Comparison of ENCODE assay signal across 13 mouse cellular contexts in the genomic region with DNA sequence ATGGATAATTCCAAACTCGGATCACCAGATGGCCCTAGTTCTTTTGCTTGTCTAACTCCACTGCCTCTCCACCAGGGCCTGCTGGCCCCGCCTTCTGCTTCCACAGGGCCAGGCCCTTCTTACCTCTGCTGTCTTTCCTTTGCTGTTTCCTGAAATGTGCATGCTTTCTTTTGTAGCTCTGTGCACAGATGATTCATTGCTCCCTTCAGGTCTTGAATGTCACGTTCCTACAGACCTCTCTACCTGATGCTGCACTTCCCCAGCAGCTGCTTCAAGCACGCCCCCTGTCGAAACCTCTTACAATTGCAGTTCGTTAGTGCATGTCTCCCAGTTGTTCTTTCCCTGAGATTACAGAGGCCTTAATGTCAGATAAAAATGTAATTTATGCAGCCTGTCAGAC.
A peak's percentile ranks its signal among the peaks of the same experiment; 100 is the strongest.
DNase-seq lines count a peak whose midpoint lies in the region; ATAC-seq and TF ChIP-seq lines count a peak whose summit lies in the region.
"Had no signal": no experiment of that assay in that cellular context is flagged by ENCODE, and none has a peak within 500 bp of the region (broad histone marks: within the 10 kb centered on the region; RNA-seq: fewer than 3 reads in every experiment).

No protein-coding gene starts in this region.

- no peaks in the 10 kb centered on the region for H3K4me1 ChIP-seq in kidney, postnatal 0 days (replicated peaks; ENCODE audit: insufficient read depth, low read length)
- no peaks in the 10 kb centered on the region for H3K4me1 ChIP-seq in kidney, adult 2 months (ENCODE audit: control insufficient read depth, insufficient read depth, low read length)
- no peaks in the 10 kb centered on the region for H3K4me1 ChIP-seq in intestine, embryonic 16.5 days (ENCODE audit: control insufficient read depth, insufficient read depth, low read length)
- H3K4me1 ChIP-seq in heart, embryonic 11.5 days (ENCODE audit: control insufficient read depth, insufficient read depth, low read length), result no peaks in the 10 kb centered on the region
- H3K4me1 ChIP-seq: forebrain, embryonic 15.5 days; limb, embryonic 12.5 days; neural tube, embryonic 12.5 days had no signal

- no peak overlapping the region for H3K4me2 ChIP-seq in kidney, postnatal 0 days (ENCODE audit: low read length)
- H3K4me2 ChIP-seq in intestine, embryonic 16.5 days (ENCODE audit: low read depth, low read length), result no peak overlapping the region
- H3K4me2 ChIP-seq in heart, embryonic 11.5 days, result no peak overlapping the region
- H3K4me2 ChIP-seq: forebrain, embryonic 15.5 days; limb, embryonic 12.5 days; neural tube, embryonic 12.5 days had no signal

- H3K9me3 ChIP-seq in kidney, postnatal 0 days (replicated peaks; ENCODE audit: low read length), result no peaks in the 10 kb centered on the region
- no peaks in the 10 kb centered on the region for H3K9me3 ChIP-seq in intestine, embryonic 16.5 days (ENCODE audit: control insufficient read depth, low read length)
- H3K9me3 ChIP-seq in heart, embryonic 11.5 days (replicated peaks; ENCODE audit: control insufficient read depth, low read length), result no peaks in the 10 kb centered on the region
- H3K9me3 ChIP-seq: forebrain, embryonic 15.5 days; limb, embryonic 12.5 days; neural tube, embryonic 12.5 days had no signal

- H3K27me3 ChIP-seq in kidney, postnatal 0 days (ENCODE audit: insufficient read depth, low read length), result no peaks in the 10 kb centered on the region
- H3K27me3 ChIP-seq in kidney, adult 2 months (replicated peaks; ENCODE audit: control insufficient read depth, insufficient read depth, low read length), result no peaks in the 10 kb centered on the region
- no peaks in the 10 kb centered on the region for H3K27me3 ChIP-seq in intestine, embryonic 16.5 days (replicated peaks; ENCODE audit: control insufficient read depth, insufficient read depth, low read length)
- no peaks in the 10 kb centered on the region for H3K27me3 ChIP-seq in heart, embryonic 11.5 days (ENCODE audit: control insufficient read depth, insufficient read depth, low read length)
- H3K27me3 ChIP-seq: forebrain, embryonic 15.5 days; neural tube, embryonic 12.5 days had no signal

- peak; percentile 54; the same call in 1 of the 2 replicates for ATAC-seq in kidney, postnatal 0 days (replicated peaks; ENCODE audit: low FRiP score, low read depth)
- ATAC-seq in intestine, embryonic 16.5 days, result peak; percentile 55
- no peak for ATAC-seq in heart, embryonic 11.5 days (replicated peaks; ENCODE audit: insufficient number of reproducible peaks, low FRiP score, low TSS enrichment)
- ATAC-seq: forebrain, embryonic 15.5 days had no signal

- 44% methylated on average over 6 of the region's 6 CpGs for WGBS in kidney, postnatal 0 days
- WGBS in kidney, adult 2 months, result 44% methylated on average over 6 of the region's 6 CpGs
- WGBS in intestine, embryonic 16.5 days, result 42% methylated on average over 6 of the region's 6 CpGs
- WGBS in heart, embryonic 11.5 days (ENCODE audit: insufficient replicate concordance), result 51% methylated on average over 6 of the region's 6 CpGs

- DNase-seq in adrenal gland, adult (ENCODE audit: inconsistent age in 2 of 2, low spot score in 1 of 2), result peak; percentile 57 to 74
- no peak for DNase-seq in adrenal gland, postnatal 4 days (ENCODE audit: low spot score in 2 of 2)
- DNase-seq in kidney, postnatal 0 days (ENCODE audit: low spot score), result peak; percentile 25
- no peak for DNase-seq in kidney, adult 2 months
- DNase-seq in R1 (ENCODE audit: low read depth, low spot score), result peak; percentile 22
- no peak for DNase-seq in urinary bladder, postnatal 36 days (ENCODE audit: low spot score in 2 of 2)
- DNase-seq: kidney, adult 8-10 months; thymus, postnatal 25 days had no signal

- H3K4me3 ChIP-seq in kidney, postnatal 0 days (replicated peaks; ENCODE audit: low read depth, low read length), result no peak overlapping the region
- no peak overlapping the region for H3K4me3 ChIP-seq in kidney, adult 2 months (ENCODE audit: insufficient read depth, low read depth, low read length)
- H3K4me3 ChIP-seq in intestine, embryonic 16.5 days (ENCODE audit: low read length), result no peak overlapping the region
- no peak overlapping the region for H3K4me3 ChIP-seq in heart, embryonic 11.5 days (ENCODE audit: low read depth, low read length)
- H3K4me3 ChIP-seq: forebrain, embryonic 15.5 days; limb, embryonic 12.5 days; neural tube, embryonic 12.5 days had no signal

- TF ChIP-seq CTCF in kidney, postnatal 0 days (IDR thresholded peaks at IDR 0.05; ENCODE audit: low read depth), result peak; percentile 52; the same call in 1 of the 2 replicates
- TF ChIP-seq CTCF in kidney, adult 2 months (conservative IDR thresholded peaks at IDR 0.05; ENCODE audit: insufficient read depth, insufficient read length, low read depth, low read length), result no peak

- H3K27ac ChIP-seq in kidney, postnatal 0 days, result no peak overlapping the region
- H3K27ac ChIP-seq in kidney, adult 2 months (ENCODE audit: insufficient read depth, low read depth, low read length), result no peak overlapping the region
- H3K27ac ChIP-seq in intestine, embryonic 16.5 days (ENCODE audit: low read length), result no peak overlapping the region
- H3K27ac ChIP-seq in heart, embryonic 11.5 days (ENCODE audit: low read depth, low read length), result no peak overlapping the region
- H3K27ac ChIP-seq: forebrain, embryonic 15.5 days; limb, embryonic 12.5 days; neural tube, embryonic 12.5 days had no signal

- TF ChIP-seq POLR2A in kidney, adult 2 months (IDR thresholded peaks at IDR 0.05; ENCODE audit: low read depth, low read length), result no peak

- H3K9ac ChIP-seq in kidney, postnatal 0 days (ENCODE audit: low read depth, low read length), result no peak overlapping the region
- no peak overlapping the region for H3K9ac ChIP-seq in intestine, embryonic 16.5 days (ENCODE audit: low read depth, low read length)
- no peak overlapping the region for H3K9ac ChIP-seq in heart, embryonic 11.5 days (ENCODE audit: low read depth, low read length)
- H3K9ac ChIP-seq: forebrain, embryonic 15.5 days; limb, embryonic 12.5 days; neural tube, embryonic 12.5 days had no signal

- H3K36me3 ChIP-seq in kidney, postnatal 0 days (ENCODE audit: insufficient read depth, low read length), result no peaks in the 10 kb centered on the region
- no peaks in the 10 kb centered on the region for H3K36me3 ChIP-seq in kidney, adult 2 months (ENCODE audit: control insufficient read depth, insufficient read depth, low read length)
- H3K36me3 ChIP-seq in intestine, embryonic 16.5 days (ENCODE audit: control insufficient read depth, insufficient read depth, low read length), result no peaks in the 10 kb centered on the region
- no peaks in the 10 kb centered on the region for H3K36me3 ChIP-seq in heart, embryonic 11.5 days (ENCODE audit: control insufficient read depth, insufficient read depth, low read length)
- H3K36me3 ChIP-seq: forebrain, embryonic 15.5 days; limb, embryonic 12.5 days; neural tube, embryonic 12.5 days had no signal

Comparison
In these comparisons a context has a peak if more than half of its experiments do, and no peak if none do; other contexts are left out.
1. DNase-seq: peak in adrenal gland, adult (2 of 2), kidney, postnatal 0 days (single experiment) and R1 (single experiment); none in adrenal gland, postnatal 4 days (0 of 2), kidney, adult 2 months (single experiment) and urinary bladder, postnatal 36 days (0 of 2).